Mouse (Mus musculus) heart, postnatal 4 days (tissue): ENCODE measurements around the gene Sec1. TPM values are rescaled to one million over a fixed set of nuclear protein-coding genes. Genes with fewer than 3 reads are reported as not detected.
A peak's percentile ranks its signal among the peaks of the same experiment; 100 is the strongest.

Experiments used
- DNase-seq: peaks from one replicate; pipeline ENCODE4 v3.0.0; 2021
- total RNA-seq, 2 experiments: library from RNA; stranded (reverse); gene quantifications; 2 replicates each; pipeline ENCODE4 v1.2.3; 2021

Sec1 gene
- total RNA-seq = under 1 TPM; 0.14 to 0.18 TPM

GRCm38 (mm10) chr7:45693921-45694591 is at the start of gene Sec1:
Gene Sec1, minus strand, starts transcription at chr7:45694402.
- DNase-seq = peak; percentile 4

GRCm38 (mm10) chr7:45742338-45742737 is 48.1 kb upstream of the Sec1 start:
- no peak for DNase-seq

- no peak for DNase-seq
These were observed 47.6 kb upstream of the Sec1 start for GRCm38 (mm10) chr7:45741777-45742176.

GRCm38 (mm10) chr7:45741308-45741707 is 47.1 kb upstream of the Sec1 start:
- DNase-seq = no peak

- no peak for DNase-seq
These were observed 45.6 kb upstream of the Sec1 start for GRCm38 (mm10) chr7:45739820-45740219.

GRCm38 (mm10) chr7:45739162-45739763 is 45.1 kb upstream of the Sec1 start:
- DNase-seq = peak; percentile 88

GRCm38 (mm10) chr7:45733477-45733876 is 39.3 kb upstream of the Sec1 start:
- DNase-seq = no peak

- DNase-seq = peak; percentile 66
These were observed 36.7 kb upstream of the Sec1 start for GRCm38 (mm10) chr7:45730727-45731431.

GRCm38 (mm10) chr7:45727625-45728024 is 33.4 kb upstream of the Sec1 start:
- no peak for DNase-seq

GRCm38 (mm10) chr7:45726419-45726818 is 32.2 kb upstream of the Sec1 start:
- no peak for DNase-seq

GRCm38 (mm10) chr7:45725713-45726112 is 31.5 kb upstream of the Sec1 start, which contains the start of gene Spaca4:
Gene Spaca4, minus strand, starts transcription at chr7:45725813.
- DNase-seq = no peak

- no peak for DNase-seq
These were observed 30.9 kb upstream of the Sec1 start for GRCm38 (mm10) chr7:45725151-45725550.

GRCm38 (mm10) chr7:45723781-45724180 is 29.6 kb upstream of the Sec1 start:
- DNase-seq = no peak

- no peak for DNase-seq
These were observed 29.1 kb upstream of the Sec1 start for GRCm38 (mm10) chr7:45723301-45723700.

- no peak for DNase-seq
These were observed 28.1 kb upstream of the Sec1 start for GRCm38 (mm10) chr7:45722348-45722713.

- DNase-seq = no peak
These were observed 27.6 kb upstream of the Sec1 start for GRCm38 (mm10) chr7:45721642-45722347.

- DNase-seq = no peak
These were observed 27.0 kb upstream of the Sec1 start for GRCm38 (mm10) chr7:45721234-45721571.

- DNase-seq = no peak
These were observed 26.4 kb upstream of the Sec1 start, which contains the start of gene Fam83e for GRCm38 (mm10) chr7:45720413-45721233. Gene Fam83e, plus strand, starts transcription at chr7:45721212.

- DNase-seq = no peak
These were observed 25.7 kb upstream of the Sec1 start for GRCm38 (mm10) chr7:45719738-45720412.

GRCm38 (mm10) chr7:45719180-45719579 is 25.0 kb upstream of the Sec1 start:
- no peak for DNase-seq

GRCm38 (mm10) chr7:45718331-45718730 is 24.1 kb upstream of the Sec1 start:
- no peak for DNase-seq

- DNase-seq = peak; percentile 99
These were observed 23.7 kb upstream of the Sec1 start, which contains the start of gene Sphk2 for GRCm38 (mm10) chr7:45717918-45718297. Gene Sphk2, minus strand, starts transcription at chr7:45718002.
